Mouse (Mus musculus) adrenal gland, adult (tissue): ENCODE data around the gene Hoxa2.
A peak's percentile ranks its signal among the peaks of the same experiment; 100 is the strongest.

ENCODE experiments used
- DNase-seq, 2 experiments: peaks; one replicate each; pipeline ENCODE4 v3.0.0; 2022 to 2023; ENCODE audit warnings: low spot score in 1 of 2; ENCODE audit not compliant: inconsistent age in 2 of 2

The Hoxa2 gene

GRCm38 (mm10) chr6:52202362-52203120 lies 37.9 kb upstream of the Hoxa2 start:
- DNase-seq: no peak

GRCm38 (mm10) chr6:52201269-52201668 lies 36.6 kb upstream of the Hoxa2 start:
- DNase-seq: peak in 1 of 2 experiments; percentile 38

GRCm38 (mm10) chr6:52200751-52201250 lies 36.2 kb upstream of the Hoxa2 start:
- no peak for DNase-seq

GRCm38 (mm10) chr6:52200073-52200750 lies 35.6 kb upstream of the Hoxa2 start:
- peak; percentile 39 to 75 for DNase-seq

- DNase-seq: peak; percentile 73 to 88
These were observed 32.6 kb upstream of the Hoxa2 start for GRCm38 (mm10) chr6:52197271-52197670.

GRCm38 (mm10) chr6:52196811-52197210 lies 32.2 kb upstream of the Hoxa2 start:
- no peak for DNase-seq

- DNase-seq: no peak
These were observed 30.1 kb upstream of the Hoxa2 start for GRCm38 (mm10) chr6:52194690-52195089.

GRCm38 (mm10) chr6:52191860-52192550 lies 27.4 kb upstream of the Hoxa2 start:
- DNase-seq: peak; percentile 91 to 96

GRCm38 (mm10) chr6:52190906-52191810 lies 26.5 kb upstream of the Hoxa2 start, which contains the start of gene Hoxa4:
Gene Hoxa4 (minus strand): TSS chr6:52191753.
- peak; percentile 57 to 77 for DNase-seq

- peak; percentile 32 to 68 for DNase-seq
These were observed 25.8 kb upstream of the Hoxa2 start for GRCm38 (mm10) chr6:52190410-52190809.

- peak in 1 of 2 experiments; percentile 51 for DNase-seq
These were observed 25.3 kb upstream of the Hoxa2 start for GRCm38 (mm10) chr6:52189909-52190308.

- peak in 1 of 2 experiments; percentile 65 for DNase-seq
These were observed 24.6 kb upstream of the Hoxa2 start for GRCm38 (mm10) chr6:52189172-52189591.

GRCm38 (mm10) chr6:52186500-52186899 lies 21.9 kb upstream of the Hoxa2 start:
- DNase-seq: no peak

- no peak for DNase-seq
These were observed 21.2 kb upstream of the Hoxa2 start for GRCm38 (mm10) chr6:52185834-52186233.

GRCm38 (mm10) chr6:52185222-52185621 lies 20.6 kb upstream of the Hoxa2 start:
- DNase-seq: peak; percentile 61 to 84

- DNase-seq: peak in 1 of 2 experiments; percentile 50
These were observed 20.0 kb upstream of the Hoxa2 start for GRCm38 (mm10) chr6:52184668-52185067.

GRCm38 (mm10) chr6:52183311-52184080 lies 18.9 kb upstream of the Hoxa2 start:
- DNase-seq: no peak

- no peak for DNase-seq
These were observed 18.2 kb upstream of the Hoxa2 start for GRCm38 (mm10) chr6:52182793-52183192.

- DNase-seq: no peak
These were observed 17.4 kb upstream of the Hoxa2 start for GRCm38 (mm10) chr6:52182030-52182429.

- DNase-seq: no peak
These were observed 16.1 kb upstream of the Hoxa2 start for GRCm38 (mm10) chr6:52180726-52181125.
